Mouse (Mus musculus): ENCODE data around the gene Trmt11.
"Not testable (repeated sequence)": the region's sequence is repeated elsewhere in the genome, so short reads cannot be mapped to it uniquely, and the experiment has no call there.

Gene Trmt11

DNA sequence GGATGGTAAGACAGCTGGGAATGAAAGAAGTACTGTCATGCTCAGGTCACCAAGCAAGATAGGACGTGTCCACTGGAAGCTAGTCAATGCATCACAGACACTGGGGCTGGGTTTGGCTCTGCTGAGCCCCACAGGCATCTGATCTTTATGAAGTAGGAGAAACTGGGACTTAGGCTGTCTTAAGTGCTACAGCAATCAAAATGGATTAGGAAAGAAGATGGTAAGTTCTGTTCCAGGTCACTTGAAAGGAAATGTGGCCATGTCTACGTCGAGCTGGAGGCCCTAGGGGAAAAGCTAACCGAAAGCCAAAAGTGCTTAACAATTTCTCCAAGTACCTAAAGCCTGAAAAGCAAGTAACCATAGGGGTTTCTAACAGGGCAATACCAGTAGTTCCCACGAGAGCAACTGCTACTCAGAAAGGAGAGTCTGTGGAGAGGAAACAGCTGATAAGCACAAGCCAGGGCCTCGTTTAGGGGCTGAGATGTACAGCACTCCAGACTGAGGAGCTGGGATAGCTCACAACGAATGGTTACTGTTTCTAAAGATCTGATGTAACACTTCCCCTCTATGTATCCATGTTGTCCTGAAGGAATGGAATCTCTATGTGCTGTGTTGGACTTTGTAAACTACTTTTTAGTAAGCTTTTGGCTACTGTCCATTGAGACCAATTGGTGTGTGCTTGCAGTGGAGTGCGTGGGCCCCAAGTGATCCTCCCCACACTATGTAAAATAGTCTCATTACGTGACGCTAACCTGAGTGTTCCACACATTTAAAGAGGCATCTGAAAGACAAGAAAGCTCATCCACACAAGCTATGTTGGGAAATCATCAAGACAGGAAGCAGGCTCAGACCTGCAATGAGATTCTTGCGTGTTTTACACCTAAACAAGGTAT is 44.6 kb downstream of the Trmt11 start:
- DNase-seq (ENCODE audit: low spot score), result no peak

DNA sequence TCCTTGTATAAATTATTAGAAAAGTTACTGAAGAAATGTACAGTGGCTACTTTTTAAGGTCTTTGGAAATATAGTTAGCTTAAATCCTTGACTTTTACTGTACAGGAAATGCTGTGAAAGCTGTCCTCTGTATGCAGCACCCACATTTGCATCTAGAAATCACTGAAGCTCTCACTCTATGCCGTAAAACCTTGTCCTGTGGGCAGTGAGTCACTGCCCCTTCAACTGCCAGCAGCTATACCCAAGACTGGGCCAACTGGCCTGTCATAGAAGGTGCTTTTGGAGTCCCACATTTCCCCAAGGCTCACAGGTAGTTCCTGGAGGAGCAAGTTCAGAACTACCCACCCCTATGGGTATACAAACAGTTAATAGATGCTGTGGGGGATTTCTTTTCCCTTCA is 48.2 kb downstream of the Trmt11 start:
- no peak for DNase-seq (ENCODE audit: low spot score)

DNA sequence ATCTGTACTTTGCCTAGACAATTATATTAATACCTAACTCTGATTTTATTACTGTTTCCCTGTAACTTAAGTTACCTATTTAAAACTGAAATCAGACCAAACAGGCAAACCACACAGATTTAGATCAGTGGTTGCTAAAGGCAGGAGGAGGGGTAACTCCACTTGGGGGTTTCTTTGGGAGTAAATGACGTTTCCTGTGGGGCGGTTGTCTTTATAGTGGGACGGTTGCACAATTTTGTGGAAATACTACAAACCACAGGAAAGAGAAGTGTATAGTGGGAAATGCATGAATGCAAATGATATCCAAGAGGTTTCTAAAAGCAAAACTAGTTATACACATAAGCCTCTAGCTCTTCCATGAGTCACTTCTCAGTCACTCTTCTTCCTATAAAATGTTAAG is 50.6 kb downstream of the Trmt11 start:
- DNase-seq (ENCODE audit: low spot score), result no peak

DNA sequence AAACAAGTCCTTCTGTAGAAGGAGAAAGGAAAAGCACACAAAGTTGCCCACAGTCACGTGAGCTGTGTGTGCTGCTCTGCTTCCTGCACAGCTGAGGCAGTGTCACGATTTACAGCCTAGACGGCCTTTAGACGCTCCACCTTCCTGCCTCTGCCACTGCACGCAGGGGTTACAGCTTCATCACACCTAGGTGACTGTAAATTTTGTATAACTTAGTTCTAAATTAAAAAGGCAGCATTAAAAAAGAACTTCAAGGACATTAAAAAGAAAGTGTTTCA is 62.1 kb downstream of the Trmt11 start:
- DNase-seq (ENCODE audit: low spot score), result no peak

DNA sequence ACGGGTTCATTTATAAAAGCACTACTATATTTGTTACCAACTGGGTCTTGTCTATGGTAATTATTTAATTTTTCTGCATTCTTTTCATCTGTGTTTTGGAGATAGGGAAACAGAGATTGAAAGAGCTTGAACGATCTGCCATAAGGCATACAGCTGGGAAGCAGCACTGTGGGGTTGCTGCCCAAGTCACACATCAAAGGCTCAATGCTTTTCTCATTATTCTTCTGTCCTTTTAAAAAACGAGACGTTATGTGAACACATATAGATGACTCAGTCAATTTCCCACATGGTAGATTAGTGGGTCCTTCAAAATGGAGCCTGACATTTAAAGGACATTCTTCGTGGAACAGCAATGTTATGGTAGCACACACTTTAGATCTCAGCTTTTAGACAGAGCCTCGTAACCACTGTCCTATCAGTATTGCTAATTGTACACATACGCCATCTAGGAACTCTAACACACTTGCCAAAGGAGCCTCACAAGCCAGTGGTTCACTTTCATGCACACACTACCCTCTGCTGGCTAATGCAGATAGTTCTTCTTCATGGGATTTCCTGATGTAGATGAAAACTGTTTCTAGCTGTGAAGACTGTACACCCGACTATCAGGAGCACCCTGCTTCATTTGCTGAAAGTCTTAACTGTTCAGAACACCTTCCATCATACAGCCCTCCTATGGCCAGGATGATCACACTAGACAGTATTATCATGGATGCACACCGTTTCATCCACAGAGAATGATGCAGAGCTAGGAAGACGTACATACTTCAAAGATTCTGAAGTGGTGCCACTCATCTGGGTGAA is 62.6 kb downstream of the Trmt11 start:
- DNase-seq (ENCODE audit: low spot score), result peak; percentile 61

DNA sequence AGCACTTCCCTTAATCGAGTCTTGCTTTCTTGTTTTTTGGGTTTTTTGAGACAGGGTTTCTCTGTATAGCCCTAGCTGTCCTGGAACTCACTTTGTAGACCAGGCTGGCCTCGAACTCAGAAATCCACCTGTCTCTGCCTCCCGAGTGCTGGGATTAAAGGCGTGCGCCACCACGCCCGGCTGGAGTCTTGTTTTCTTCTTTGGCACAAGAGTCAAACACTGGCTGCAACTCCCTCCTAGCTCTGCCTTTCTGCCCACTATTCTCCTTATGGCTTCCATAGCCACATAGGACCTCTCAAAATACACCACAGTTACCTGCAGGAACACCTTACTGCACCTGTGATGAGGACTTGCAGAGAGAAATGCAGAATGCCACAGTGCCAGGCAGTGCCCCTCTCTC is 64.6 kb downstream of the Trmt11 start:
- not testable (repeated sequence) for DNase-seq (ENCODE audit: low spot score)

DNA sequence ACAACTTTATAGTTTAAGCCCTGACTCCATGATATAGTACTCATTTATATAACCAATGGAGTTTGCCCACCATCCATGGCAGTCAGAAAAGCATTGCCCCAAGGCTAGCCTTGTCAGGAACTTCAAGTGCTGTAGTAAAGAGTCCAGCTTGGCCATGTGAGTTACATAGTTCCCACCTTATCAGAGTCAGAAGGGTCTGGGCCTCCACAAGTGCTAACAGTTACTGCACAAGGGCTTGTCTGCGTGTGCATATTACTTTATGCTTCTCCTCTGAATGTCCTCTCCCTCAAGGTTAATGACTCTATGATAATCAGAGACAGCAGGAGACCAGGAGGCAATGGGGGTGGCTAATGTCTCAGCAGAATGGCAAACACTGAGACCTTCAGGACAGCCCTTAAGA is 73.4 kb downstream of the Trmt11 start:
- no peak for DNase-seq (ENCODE audit: low spot score)

DNA sequence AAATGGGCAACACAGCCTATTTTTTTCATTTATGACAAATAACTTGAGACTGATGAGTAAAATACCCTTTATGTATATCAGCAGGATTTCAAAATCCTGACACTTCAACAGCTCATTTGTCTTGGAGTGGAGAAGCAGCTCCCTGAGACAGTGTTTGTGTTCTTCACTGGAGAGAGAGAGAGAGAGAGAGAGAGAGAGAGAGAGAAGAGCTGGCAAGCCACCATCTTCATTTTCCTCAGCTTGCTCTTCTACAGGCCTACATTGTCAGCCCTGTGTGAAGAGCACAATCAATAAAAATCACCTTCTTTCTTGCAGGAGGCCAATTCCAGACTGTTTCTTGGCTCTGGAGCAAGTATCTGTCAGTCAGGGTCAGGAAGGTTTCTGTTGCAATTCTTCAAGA is 78.8 kb downstream of the Trmt11 start:
- DNase-seq (ENCODE audit: low spot score), result no peak

DNA sequence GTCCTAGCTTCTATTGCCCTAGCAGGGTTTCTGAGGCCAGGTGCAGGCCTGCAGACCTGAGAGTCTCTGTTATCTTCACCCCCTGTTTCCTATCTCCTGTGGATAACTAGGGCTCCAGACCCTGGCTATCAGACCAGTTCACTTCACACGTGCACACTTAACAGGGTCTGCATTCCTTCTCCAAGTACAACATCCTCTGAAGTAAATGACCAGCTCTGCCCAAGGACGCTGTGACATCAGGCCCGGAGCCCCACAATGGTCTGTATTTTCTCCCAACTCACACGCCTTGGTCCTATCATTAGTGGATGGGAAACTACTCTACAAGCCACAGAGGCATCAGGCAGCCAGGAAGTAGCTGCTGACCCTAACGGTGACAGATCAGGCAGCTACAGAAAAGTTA is 81.4 kb downstream of the Trmt11 start:
- DNase-seq (ENCODE audit: low spot score), result no peak

DNA sequence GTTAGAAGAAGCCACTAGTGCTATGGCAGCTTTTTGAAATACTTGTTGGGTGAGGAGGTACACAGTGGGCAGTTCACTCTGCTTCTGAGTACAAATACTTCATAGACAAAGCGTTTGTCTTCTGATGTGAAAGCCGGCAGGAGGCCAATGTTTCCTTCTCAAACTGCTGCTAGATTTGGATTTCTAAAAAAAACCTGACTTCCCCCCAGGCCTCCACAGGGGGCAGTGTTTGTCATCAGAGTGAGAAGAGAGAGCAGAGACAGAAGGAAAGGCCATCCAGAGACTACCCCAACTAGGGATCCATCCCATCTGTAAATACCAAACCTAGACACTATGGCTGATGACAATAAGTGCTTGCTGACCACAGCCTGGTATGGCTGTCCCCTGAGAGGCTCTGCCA is 83.3 kb downstream of the Trmt11 start:
- no peak for DNase-seq (ENCODE audit: low spot score)

DNA sequence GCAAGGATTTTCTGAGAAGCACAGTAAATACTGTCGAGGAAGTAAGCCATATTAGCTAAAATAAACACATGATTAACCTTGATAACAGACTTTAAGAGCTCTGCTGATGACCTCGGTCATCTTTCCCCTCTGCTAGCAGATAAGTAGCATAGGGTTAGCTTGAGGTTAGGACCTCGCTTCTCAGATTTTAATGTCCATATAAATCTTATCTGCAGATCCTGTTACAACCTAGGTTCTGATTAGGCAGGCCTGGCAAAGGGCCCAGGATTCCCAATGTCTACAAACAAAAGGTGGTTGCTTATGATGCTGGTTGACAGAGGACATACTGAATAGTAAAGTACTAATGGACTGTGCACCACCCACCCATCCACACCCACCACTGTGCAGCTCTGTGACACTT is 83.8 kb downstream of the Trmt11 start:
- DNase-seq (ENCODE audit: low spot score), result no peak

DNA sequence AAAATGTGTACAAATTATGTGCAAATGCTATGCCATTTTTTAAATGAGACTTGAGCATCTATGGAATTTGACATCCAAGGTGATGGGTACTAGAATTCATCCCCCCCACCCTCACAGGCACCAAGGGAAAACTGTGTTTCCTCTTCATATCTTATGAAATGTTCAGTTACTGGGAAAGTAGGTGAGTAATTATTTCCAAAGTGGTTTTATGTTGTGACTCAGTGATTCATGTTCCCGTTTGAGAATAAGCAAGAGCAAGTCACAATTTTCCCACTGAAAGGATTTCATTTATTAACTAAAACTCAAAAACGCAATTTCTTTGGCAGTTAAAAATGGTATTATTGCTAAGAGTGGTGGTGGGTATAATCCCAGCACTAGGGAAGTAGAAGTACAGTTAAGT is 95.8 kb downstream of the Trmt11 start:
- DNase-seq (ENCODE audit: low spot score), result no peak

DNA sequence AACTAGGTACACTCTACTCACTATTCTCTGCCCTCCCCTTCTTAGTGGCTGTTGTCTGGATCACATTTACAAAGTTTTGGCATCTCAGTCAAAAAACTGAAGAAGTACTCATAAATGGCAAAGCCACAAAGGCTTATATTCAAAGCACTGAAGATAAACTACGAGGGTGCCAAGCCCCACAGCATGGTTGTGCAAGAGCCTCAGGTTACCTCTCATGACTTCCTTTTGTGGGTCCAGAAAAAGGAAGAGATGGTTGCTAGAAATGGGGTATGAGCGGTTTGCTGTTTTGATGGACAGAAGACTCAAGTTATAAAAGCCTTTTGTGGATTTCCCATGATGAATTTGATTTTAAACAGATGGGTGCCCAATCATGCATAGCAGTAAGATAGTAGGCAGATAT is 97.4 kb downstream of the Trmt11 start:
- no peak for DNase-seq (ENCODE audit: low spot score)

DNA sequence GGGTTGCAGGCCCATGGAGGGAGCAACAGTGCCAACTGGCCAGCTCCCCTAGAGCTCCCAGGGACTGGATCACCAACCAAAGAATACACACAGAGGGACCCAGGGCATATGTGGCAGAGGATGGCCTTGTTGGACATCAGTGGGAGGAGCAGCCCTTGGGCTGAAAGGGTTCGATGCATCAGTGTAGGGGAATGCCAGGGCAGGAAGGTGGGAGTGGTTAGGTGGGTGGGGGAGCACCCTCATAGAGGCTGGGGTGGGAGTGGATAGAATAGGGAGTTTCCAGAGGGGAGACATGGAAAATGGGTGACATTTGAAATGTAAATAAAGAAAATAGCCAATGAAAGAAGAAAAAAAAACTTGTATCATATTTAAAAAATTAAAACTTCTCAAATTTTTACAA is 97.8 kb downstream of the Trmt11 start:
- no peak for DNase-seq (ENCODE audit: low spot score)

DNA sequence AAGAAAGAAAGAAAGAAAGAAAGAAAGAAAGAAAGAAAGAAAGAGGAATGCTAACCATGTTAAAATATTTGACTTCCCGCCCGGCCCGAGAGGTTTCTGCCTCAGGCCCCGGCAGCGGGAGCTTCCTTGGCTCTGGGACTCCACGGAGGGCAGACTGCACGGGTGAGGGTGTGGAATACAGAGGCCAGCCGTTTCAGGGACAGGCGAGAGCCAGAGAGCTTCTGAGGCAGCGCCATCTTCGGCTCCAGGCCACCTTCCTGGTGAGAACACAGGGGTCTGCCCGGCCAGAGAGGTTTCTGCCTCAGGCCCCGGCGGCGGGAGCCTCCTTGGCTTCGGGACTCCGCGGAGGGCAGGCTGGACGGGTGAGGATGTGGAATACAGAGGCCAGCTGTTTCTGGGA is 102.3 kb downstream of the Trmt11 start:
- not testable (repeated sequence) for DNase-seq (ENCODE audit: low spot score)
